Mouse (Mus musculus) lung, adult 18-20 months (tissue): ENCODE data around the gene Fcmr.

ENCODE experiments used
- DNase-seq, 2 experiments: peaks; one replicate each; pipeline ENCODE4 v3.0.0; 2022; ENCODE audit warnings: mixed read lengths in 2 of 2

Gene Fcmr

GRCm38 (mm10) chr1:130864238-130864637 lies 1.2 kb upstream of the Fcmr start:
- DNase-seq, result peak; percentile 10 to 15

- DNase-seq, result no peak
Observed at GRCm38 (mm10) chr1:130864741-130865140, 728 bp upstream of the Fcmr start.

DNA sequence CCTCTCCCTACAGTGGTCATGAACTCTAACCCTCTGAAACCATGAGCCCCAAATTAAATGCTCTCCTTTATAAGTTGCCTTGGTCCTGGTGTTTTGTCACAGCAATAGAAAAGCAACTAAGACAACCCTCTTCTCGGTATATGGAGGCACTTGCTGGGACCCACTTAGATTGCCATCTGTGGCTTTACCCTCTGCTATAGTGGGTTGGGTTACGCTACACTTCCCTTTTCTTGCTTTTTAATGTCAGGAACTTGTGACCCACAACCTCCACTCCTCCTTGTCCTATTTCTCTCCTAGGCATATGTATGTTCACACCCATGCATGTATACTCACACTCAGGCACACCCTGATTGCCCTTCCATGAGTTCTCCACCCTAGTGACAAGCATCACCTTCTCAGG lies 7.4 kb downstream of the Fcmr start:
- DNase-seq, result no peak

- DNase-seq, result peak; percentile 9 to 33
Observed at GRCm38 (mm10) chr1:130875139-130875538, 9.7 kb downstream of the Fcmr start.

DNA sequence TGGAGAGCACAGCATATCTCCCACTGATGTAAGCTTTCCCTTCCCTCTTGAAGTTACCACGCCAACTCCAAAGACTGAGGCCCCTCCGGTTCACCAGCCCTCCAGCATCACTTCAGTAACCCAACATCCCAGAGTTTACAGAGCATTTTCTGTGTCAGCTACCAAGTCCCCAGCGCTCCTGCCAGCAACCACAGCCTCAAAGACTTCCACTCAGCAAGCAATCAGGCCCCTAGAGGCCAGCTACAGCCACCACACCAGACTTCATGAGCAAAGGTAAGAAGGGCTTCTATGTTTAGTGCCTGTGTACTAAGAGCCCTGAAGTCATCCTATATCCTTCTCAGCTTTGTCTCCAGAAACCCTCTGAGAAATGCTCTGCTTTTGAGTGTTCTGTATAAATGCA lies 10.4 kb downstream of the Fcmr start:
- no peak for DNase-seq

GRCm38 (mm10) chr1:130876931-130877509 lies 11.6 kb downstream of the Fcmr start:
- peak in 1 of 2 experiments; percentile 42 for DNase-seq

DNA sequence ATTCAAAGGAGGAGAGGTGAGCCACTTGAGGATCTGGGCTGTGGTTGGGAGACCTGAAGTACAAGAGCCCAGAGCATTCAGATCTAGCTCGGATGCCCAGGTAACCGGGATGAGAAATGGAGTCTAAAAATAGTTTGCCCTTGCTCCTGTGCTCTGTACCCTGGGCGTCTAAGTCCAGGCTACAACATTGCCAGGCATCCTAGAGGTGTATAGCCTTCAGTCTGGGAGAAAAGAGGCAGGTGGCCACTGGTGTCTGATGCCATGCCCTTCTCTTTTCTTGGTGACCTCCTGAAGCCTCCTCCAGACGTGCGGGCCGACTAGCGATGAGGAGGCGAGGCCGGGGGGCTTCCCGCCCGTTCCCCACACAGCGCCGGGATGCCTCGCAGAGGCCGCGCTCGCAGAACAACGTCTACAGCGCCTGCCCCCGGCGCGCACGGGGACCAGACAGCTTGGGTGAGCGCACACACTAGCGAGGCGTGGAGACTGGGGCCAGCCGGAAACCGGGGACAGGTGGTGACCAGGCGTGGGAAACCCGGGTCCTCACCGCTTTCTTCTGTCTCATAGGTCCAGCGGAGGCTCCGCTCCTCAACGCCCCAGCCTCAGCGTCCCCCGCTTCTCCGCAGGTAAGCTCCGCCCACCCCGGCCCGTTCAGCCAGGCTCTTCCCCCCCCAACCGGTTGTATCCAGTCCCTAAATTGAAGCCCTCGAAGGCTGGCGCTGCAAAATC lies 12.6 kb downstream of the Fcmr start:
- DNase-seq, result peak; percentile 8 to 24

DNA sequence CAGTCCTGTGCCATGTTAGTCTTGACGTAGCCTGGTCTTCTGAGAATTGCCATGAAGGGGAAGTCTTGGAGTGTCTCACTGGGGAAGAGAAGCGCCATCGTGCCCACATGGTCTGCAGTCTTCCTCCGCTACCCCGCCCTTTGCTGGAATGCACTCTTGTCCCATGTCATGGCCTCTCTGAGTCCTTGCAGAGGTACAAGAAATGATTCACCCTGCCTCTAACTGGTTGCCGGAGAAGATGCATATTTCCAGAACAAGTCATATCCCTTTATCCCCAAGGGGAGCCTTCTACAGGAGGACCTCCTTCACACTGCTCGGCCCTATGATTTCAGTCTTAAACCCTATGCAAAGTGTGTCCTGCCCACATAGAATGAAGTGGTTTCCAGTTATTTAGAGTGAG lies 14.5 kb downstream of the Fcmr start:
- no peak for DNase-seq

GRCm38 (mm10) chr1:130883146-130883545 lies 17.7 kb downstream of the Fcmr start:
- no peak for DNase-seq

- DNase-seq, result no peak
Observed at GRCm38 (mm10) chr1:130887354-130887753, 21.9 kb downstream of the Fcmr start, which contains the start of gene Il24. TSS of gene Il24 (minus strand) at chr1:130887454.

DNA sequence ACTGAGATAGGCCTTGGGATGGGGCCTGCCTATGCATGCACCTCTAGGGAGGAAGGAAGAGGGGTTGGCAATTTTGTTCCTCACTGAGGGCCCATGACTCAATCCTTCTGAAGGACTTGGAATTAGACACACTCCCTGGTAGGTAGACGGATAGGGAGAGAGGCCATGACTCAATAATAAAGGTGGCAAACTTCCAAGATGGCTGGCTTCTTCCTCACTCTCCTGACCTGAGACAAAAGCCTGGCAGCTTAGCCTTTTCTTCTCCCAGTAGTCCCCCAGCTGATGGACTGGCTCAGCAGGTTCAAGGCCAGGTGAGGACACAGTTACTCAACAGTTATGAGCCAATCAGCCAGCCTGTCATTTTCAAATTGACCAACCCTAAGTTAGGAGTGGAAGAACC lies 27.0 kb downstream of the Fcmr start:
- DNase-seq, result peak in 1 of 2 experiments; percentile 18

- no peak for DNase-seq
Observed at GRCm38 (mm10) chr1:130893329-130894040, 28.0 kb downstream of the Fcmr start.

- DNase-seq, result no peak
Observed at GRCm38 (mm10) chr1:130894468-130894867, 29.0 kb downstream of the Fcmr start.

DNA sequence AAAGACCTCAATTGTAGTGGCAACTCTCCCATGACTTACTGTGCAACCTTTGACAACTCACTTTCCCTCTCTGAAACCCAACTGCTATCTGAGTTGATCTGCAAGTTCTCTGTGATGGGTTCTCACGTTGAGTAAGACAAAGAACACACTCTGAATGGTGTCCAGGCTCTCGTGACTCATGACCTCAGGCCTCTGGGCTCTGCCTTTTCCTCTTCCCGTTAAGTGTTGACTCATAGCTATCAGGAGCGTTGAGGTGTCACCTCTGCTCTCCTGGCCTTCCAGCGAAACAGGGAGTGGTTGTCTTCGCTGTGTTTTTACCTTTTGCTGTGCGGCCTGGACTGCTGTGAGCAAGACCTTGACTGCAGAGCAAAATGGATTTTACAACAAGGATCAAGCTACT lies 37.0 kb downstream of the Fcmr start:
- no peak for DNase-seq

GRCm38 (mm10) chr1:130911401-130912010 lies 46.0 kb downstream of the Fcmr start, which contains the start of gene Il20:
TSS of gene Il20 (minus strand) at chr1:130911451.
- no peak for DNase-seq

- DNase-seq, result no peak
Observed at GRCm38 (mm10) chr1:130918323-130918980, 53.0 kb downstream of the Fcmr start.

DNA sequence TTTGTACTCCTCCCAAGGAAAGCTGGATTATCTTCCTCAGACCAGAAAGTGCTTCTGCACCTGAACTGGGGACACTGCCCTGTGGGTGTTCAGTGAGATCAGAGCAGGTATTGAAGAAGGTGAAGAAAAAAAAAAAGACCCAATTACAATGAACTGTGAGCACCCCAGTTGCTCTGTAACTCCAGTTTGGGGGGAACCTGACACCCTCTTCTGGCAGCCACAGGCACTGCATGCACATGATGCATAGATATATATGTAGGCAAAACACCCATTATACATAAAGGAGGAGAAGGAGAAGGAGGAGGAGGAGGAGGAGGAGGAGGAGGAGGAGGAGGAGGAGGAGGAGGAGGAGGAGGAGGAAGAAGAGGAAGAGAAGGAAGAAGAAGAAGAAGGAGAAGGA lies 61.0 kb downstream of the Fcmr start:
- DNase-seq, result no peak
